Mouse (Mus musculus) CH12F3 (cell line): ENCODE measurements around the gene Slc9a7.

Source experiments
- in situ Hi-C: fragments of 300-500 bp; cut with MboI; formaldehyde crosslinking; loops from 2 replicates; pipeline ENCODE4 v1.14.3; 2020; ENCODE audit warnings: low sequenced_read_pairs

Gene Slc9a7

GRCm38 (mm10) chrX:20161687-20162321, 129.8 kb downstream of the Slc9a7 start:
- in situ Hi-C loops = loop anchor here (25.0 kb wide), 1 partner anchor 150 kb away; no protein-coding TSS in a partner anchor

GRCm38 (mm10) chrX:20160301-20160700, 131.3 kb downstream of the Slc9a7 start:
- in situ Hi-C loops = loop anchor here (25.0 kb wide), 1 partner anchor 148 kb away; no protein-coding TSS in a partner anchor

DNA sequence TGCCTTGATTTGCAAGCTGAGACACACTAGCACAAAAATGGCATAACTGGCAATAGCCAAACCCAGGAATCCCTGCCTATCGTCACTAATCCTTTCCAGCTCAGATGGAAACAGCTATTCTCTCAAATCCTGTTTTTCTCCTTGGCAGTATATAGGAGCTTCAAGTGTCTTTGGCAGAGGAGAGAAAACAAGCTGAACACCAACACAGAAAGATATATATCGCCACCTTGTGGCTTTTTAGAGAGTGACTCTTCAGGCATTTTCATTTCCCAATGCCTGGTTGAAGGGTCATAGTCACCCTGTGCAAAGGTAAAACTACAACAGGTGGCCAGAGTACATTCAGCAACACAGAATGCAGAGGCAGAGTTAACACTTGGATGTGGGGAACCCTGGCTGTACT, 134.1 kb downstream of the Slc9a7 start:
- in situ Hi-C loops = loop anchor here (25.0 kb wide), 1 partner anchor 145 kb away; no protein-coding TSS in a partner anchor

GRCm38 (mm10) chrX:20129466-20129865, 162.1 kb downstream of the Slc9a7 start:
- in situ Hi-C loops = no loop called here

GRCm38 (mm10) chrX:20128951-20129350, 162.7 kb downstream of the Slc9a7 start:
- in situ Hi-C loops = no loop called here

- in situ Hi-C loops = no loop called here
Measured at GRCm38 (mm10) chrX:20125481-20125880, 166.1 kb downstream of the Slc9a7 start.

DNA sequence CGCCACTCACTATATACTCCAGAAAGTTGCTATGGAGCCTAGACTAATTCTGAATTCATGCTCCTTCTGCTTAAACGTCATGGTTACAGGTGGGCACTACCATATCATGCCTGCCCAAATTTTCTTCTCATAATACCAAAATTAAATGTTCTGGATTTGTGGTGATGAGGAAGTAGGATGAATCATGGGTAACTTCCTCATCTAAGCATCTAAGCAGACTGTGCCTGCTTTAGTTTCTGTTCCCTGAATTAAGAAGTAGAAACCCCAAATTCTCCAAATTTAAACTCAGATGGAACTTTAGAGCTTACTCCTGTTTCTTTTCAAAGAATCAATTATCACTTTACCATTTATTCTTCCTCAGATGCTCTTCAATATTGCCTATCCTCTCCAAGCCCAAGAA, 173.9 kb downstream of the Slc9a7 start:
- in situ Hi-C loops = no loop called here

DNA sequence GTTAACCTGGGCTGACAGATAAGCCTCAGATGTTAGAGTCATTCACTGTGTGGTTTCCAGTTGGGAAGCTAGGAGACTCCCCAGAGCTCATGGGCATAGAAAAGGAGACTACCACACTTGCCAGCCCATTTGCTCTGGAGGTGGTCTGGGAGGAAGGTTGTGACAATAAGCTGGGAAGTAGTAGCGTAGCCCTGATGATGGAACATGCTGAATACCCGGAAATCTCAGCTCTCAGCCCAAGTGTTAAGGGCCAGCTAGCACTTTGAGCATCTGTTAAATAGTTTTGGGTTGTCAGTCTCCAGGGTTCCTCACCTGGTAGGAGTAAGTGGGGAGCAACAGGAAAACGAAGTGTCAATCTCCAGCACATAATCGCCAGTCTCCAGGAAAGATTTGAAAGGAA, 221.4 kb downstream of the Slc9a7 start:
- in situ Hi-C loops = no loop called here

DNA sequence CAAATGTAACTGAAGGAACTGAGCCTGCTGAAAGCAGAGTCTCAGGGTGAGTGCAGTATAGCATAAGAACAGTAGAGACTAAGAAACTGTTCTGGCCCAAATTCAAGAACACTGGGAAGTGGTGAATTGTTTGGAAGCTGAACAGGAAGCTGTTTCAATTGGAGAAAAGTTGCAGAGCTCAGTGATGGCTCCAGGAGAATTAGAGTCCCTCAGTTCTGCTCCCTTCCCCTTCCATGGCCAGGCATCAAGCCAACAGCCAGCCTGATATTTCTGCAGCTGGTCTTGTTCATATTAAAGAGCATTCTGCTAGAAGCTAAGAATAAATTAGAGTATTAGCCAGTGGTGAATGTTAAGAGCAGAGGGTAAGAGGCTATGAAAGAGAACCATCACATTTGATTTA, 225.0 kb downstream of the Slc9a7 start:
- in situ Hi-C loops = no loop called here

- in situ Hi-C loops = no loop called here
Measured at GRCm38 (mm10) chrX:20061764-20062480, 229.7 kb downstream of the Slc9a7 start.

DNA sequence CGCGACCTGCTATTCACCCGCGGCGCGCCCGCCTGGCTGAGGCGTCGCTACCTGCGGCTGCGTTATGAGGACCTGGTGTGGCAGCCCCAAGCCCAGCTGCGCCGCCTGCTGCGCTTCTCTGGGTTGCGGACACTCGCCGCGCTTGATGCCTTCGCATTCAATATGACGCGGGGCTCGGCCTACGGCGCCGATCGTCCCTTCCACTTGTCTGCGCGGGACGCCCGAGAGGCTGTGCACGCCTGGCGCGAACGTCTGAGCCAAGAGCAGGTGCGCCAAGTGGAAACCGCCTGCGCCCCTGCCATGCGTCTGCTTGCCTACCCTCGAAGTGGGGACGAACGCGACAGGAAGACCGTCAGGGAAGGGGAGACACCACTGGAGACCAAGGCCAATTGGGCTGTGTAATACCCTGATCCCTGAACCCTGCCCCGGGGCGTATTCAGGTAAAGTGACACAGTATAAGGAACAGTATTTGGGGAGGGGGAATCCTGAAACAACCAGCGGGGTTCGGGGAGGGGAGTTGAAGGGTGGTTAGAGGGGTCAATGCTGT, 230.8 kb downstream of the Slc9a7 start:
- in situ Hi-C loops = no loop called here

- in situ Hi-C loops = no loop called here
Measured at GRCm38 (mm10) chrX:20060096-20060768, 231.4 kb downstream of the Slc9a7 start.

DNA sequence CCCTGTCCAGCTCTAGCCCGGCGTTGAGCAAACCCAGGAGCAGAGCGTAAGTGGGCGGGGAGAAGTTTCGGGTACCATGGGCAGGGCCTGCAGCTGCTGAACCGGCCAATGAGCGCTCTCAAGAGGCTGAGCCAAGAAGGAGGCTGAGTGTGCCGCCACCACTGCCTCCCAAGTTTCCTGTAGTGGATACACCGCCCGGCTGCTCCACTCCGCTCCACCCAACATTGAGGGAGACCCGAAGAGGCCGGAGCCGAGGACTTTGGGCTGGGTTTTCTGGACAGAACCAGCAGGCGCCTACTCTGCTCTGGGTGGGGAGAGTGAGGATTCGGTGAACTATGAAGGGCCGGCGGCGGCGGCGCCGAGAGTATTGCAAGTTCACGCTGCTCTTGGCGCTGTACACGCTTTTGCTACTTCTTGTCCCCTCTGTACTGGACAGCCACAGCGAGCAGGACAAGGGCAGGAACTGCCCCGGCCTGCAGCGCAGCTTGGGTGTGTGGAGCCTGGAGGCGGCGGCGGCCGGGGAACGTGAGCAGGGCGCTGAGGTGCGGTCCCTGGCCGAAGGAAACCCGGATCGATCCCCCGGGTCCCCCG, 232.1 kb downstream of the Slc9a7 start, which contains the start of gene Chst7:
Chst7 (plus strand) TSS at position 180 of the 591 bp plus-strand sequence.
- in situ Hi-C loops = no loop called here
